Mouse (Mus musculus) heart, postnatal 0 days (tissue): ENCODE results near the gene Asphd1.

Experiments used
- CTCF ChIP-seq: IDR thresholded peaks from 2 replicates; pipeline ENCODE4 v1.5.1; 2016; ENCODE audit warnings: antibody characterized with exemption, control low read depth, low read depth
- EP300 ChIP-seq: IDR thresholded peaks from 2 replicates; pipeline ENCODE4 v1.6.1; 2016; ENCODE audit warnings: antibody characterized with exemption, low read depth

GRCm38 (mm10) chr7:126926299-126926698, 23.1 kb downstream of the Asphd1 start:
- TF ChIP-seq CTCF (no peak), EP300 (no peak)
